Mouse (Mus musculus): ENCODE measurements at regions not wholly inside any gene's neighbourhood (a gene's known extent, or its start where the extent isn't known, plus 50 kb on each side); places are given as distances from the start of the nearest gene placed in this dataset.

DNA sequence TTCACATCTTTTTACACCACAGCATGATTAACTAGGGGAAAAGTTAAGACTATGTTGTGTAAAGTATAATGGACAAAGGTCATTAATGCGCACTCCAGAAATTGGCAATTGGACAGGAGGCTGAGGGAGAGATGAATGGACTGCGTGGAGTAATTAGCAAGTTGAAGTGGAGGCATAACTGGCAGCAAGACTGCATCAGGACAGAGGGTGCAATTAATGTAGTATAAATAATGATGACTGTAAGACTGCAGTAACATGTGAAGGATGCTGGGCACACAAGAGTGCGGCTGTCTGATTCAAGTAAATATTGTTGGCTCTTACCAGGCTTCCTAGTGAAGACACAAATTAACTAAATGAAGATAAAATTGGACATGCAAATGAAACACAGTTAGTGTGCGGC lies 139.2 kb downstream of the Gm597 start:
- TF ChIP-seq CTCF (IDR thresholded peaks at IDR 0.05; ENCODE audit: low read depth, low read length) (no peak), POLR2A (IDR thresholded peaks at IDR 0.05; ENCODE audit: extremely low read depth, insufficient read depth, low read length) (no peak)
